Mouse (Mus musculus): ENCODE measurements at regions not wholly inside any gene's neighbourhood (a gene's known extent, or its start where the extent isn't known, plus 50 kb on each side); places are given as distances from the start of the nearest gene placed in this dataset.

DNA sequence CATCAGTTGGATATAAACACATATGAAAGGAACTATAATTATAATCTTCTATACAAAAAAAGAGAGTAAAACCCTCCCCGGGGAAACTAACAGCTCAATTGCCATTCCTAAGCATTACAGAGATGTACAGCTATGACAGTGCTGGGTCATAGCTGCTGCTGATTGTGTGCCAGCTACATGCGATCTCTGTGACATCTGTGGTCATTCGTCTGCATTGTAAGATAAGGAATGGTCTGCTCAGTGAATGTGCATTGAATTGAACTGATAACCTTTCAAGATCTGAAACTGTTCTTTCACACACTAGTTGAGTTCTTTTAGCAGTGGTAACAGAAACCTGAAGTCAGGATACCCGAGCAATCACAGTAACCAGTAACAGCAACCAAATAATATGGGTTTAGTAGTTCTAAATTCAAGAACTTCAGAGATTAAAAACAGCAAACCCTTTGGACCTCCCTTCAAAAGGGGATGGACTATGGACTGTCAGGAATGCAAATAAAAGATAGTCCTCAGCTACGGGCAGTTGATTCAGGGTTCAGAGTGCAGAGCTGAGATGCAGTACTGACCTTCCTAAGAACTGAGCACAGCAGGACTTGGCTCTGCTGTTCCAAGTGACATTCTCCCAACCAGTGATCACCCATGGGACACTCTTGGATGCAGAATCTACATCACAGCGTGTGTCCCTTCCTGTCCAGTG is 295.7 kb downstream of the Cd47 start:
- no peak for DNase-seq

DNA sequence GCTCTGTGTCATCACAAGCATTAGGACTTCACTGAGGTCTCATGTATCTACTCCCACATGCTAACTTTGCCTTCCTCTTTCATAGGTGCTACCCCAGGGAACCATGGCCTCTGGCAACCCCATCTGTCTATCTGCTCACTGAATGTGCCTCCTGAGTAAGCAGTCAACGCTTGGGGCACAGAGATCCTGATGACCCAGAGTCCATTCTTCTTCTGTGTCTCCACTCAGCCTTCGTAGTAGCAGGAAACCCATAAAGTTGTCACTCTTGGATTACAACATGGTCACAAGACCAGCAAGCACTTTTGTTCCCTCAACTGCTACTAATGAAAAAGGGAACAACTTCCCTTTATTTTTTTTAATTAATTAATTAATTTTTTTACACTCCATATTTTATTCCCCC is 296.2 kb downstream of the Cd47 start:
- DNase-seq: no peak

DNA sequence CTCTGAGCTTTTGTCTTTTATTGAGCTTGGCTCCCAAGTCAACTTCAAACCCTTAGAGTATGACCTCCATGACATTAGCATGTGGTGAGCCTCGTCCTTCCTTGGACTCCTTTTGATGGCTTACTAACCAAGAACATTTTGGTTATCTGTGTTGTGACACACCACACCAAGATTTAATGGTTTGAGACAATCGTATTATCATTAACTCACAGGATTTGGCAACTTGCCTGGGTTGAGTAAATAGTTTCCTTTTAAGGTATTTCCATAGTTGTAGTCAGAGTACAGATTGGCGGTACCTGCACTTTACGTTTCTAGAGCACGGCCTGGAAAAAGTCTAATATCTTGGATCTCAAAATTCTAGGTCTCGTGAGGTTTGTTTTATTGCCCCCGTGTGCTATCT is 303.0 kb downstream of the Cd47 start:
- no peak for DNase-seq

DNA sequence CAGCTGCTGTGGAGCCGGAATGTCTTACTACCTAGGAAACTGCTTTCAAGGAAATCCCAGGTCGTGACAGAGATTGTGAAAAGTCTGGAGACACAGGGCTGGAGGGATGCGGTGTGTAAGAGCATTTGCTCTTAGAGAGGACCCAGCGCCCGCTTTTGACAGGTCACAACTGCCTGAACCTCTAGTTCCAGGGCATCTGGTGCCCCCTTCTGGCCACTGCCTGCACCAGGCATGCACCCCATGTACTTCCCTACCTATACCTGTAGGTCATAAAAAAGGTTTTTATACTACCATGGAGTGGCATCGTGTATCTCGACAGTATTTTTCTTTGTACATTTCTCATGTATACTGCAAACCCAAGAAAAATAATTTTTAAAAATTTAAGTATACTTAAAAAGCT is 314.0 kb downstream of the Bbx start:
- no peak for DNase-seq

DNA sequence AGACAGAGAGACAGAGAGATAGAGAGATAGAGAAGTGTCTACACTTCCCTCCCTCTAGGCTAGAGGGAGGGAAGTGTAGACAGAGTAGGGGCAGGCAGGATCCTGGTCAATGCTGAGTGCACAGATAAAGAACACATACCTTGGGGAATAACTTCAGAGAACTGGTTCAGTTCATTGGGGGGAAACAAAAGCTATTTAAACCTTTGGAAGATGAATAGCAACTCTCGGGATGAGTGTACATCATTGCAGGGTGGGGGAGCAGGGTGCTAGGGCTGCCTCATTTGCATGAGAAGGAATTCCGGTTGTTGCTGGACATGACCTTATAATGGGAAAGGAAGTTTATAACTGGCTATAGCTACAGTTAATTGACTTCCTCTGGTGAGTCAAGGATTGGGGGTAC is 309.7 kb downstream of the Bbx start:
- DNase-seq: no peak

DNA sequence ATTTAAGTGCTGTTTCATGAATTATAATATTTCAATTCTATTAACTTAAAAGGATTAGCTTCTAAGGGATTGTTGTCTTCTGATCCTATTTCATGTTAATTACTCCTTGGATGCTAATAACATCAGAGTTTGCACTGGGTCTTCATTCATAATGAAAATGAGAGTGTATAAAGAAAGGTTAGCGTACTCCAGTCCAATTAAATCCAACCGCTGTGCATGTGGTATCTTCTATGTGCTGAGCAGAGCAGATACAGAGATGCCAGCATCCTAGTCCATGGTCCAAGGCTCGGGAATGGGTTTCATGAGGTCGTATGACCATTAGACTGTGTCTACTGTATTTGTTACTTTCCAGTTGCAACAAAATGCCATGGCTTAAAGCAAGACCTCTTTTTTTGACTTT is 307.5 kb downstream of the Bbx start:
- DNase-seq: no peak

DNA sequence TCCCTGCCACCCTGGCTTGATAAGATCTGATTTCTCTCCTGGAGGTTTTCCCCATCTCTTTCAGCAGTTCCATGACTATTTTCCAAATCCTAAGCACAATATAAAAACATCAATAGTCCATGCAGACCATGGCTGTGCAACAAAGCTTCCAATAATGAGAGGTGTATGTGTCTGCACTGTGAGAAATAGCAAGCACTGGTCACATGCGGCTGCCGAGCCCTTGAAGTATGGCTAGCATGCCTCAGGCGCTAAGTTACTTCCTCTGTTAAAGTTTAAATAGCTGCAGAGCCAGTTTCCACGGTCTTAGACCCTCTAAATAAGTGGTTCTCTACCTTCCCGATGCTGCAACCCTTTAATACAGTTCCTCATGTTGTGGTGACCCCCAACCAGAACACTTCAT is 306.6 kb downstream of the Bbx start:
- DNase-seq: no peak

DNA sequence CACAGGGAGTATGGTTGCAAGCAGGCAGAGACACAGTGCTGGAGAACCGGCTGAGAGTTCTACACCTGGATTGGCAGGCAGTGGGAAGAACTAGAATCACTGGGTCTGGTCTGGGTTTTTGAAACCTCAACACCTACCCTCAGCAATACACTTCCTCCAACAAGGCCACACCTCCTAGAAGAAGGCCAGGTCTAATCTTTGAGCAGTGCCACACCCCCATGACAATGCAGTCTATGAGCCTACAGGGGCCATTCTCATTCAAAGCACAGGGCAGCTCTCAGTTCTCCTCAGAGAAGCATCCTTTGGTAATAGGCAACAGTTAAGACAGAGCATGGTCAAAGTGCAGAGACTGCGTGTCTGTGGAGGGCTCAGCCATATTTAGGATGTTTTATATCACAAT is 300.8 kb downstream of the Bbx start:
- DNase-seq: no peak

Measured in right cerebral cortex, adult 18-20 months (tissue).